Mouse (Mus musculus) liver (tissue): ENCODE measurements at regions not wholly inside any gene's neighbourhood (a gene's known extent, or its start where the extent isn't known, plus 50 kb on each side); places are given as distances from the start of the nearest gene placed in this dataset.

Source experiments
- DNase-seq: peaks from one replicate; pipeline ENCODE4 v3.0.0-alpha.2; 2020; ENCODE audit warnings: mixed read lengths

DNA sequence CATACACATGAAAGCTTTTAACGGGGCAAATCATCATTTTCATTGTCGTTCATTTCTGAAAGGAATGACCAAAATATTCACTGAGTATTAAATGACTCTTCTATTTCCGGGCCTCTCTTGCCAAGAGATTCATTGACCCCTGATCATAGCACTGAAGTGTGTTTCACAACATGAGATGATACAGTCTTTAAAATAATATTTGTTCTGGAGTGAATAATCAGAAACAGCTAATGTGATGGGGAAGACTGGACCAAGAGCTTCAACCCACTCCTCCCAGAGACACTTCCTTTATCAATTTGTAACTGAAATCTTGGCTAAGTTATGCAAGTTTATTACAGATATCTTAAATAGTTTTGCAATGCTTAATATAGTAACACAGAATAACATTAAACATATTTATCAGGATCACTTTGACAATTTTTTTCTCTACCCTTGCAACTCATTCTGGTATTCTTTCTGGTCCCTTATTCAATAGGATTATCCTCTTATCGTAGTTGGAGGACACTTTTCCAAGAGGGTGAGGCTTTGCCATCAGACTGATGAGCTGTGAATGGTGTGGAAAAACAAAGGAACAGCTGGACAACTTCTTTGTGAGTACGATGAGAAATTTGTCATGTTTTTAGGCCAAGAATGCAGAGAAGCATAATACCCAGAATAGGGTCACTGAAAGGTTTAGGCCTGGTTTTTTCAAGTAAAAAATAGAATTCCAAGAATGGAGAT, 149.6 kb upstream of the Sema3d start:
- DNase-seq, result no peak

DNA sequence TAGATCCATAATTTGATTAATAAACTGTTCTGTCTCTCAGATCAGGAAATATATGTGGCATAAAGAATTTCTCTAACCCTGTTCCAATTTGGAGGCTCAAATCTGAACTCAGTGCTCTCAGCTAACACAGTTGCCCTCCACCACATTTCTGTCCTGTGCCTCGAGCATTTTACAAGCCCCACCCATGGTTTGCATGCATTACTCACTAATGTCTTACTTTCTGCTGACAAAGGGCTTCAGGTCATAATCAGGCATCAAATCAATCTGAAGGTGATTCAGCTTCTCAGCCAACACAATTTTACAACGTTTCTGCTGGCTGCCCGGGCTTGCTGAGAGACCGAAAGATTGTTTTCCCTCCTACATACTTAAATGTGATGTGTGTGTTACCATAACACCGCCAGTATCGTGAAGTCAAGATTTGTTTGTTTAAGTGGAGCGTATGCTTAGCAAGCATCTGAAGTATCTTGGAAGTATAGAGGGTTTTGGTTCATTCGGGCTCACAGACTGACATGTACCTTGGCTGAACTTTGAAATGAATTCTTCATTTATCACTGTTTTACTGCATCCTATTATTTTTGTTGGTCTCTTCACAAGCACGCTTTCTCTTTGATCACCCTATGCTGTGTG, 139.9 kb upstream of the Sema3d start:
- DNase-seq, result no peak

DNA sequence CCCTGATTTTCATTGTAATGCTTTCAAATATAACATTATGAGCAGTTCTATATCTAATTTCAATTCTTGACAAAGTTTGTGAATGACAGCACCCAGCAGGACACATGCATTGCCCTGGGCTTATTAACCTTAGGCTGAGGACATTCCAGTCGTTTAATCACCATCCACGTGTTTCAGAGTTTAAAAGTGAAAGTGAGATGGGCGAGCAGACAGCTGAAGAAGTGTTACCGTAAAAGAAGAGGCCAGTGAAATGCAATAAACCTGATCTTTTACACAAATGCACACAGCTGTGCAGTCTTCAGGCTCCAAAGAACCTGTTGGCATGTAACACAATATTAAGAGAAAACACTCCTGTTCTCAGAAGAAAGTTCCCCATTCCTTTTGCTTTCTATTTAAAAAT, 89.5 kb upstream of the Sema3d start:
- no peak for DNase-seq

DNA sequence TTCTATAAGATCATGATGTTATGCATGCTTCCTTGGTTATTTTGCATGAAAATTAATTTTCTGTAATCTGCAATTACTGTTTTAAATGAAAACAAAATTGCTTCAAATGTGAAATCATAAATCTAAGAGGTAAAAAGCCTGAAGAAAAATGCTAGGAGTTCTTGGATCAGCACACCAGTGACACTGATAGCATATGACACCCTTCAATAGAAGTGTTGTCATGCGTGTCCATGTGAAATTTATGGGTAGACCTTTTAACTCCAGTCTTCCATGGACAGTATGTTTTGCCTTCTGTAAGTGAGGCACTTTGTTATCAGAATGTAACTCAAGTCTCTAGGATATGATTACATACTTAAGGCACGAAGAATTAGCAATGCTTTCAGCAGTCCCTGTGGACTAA, 85.9 kb upstream of the Sema3d start:
- DNase-seq, result no peak

DNA sequence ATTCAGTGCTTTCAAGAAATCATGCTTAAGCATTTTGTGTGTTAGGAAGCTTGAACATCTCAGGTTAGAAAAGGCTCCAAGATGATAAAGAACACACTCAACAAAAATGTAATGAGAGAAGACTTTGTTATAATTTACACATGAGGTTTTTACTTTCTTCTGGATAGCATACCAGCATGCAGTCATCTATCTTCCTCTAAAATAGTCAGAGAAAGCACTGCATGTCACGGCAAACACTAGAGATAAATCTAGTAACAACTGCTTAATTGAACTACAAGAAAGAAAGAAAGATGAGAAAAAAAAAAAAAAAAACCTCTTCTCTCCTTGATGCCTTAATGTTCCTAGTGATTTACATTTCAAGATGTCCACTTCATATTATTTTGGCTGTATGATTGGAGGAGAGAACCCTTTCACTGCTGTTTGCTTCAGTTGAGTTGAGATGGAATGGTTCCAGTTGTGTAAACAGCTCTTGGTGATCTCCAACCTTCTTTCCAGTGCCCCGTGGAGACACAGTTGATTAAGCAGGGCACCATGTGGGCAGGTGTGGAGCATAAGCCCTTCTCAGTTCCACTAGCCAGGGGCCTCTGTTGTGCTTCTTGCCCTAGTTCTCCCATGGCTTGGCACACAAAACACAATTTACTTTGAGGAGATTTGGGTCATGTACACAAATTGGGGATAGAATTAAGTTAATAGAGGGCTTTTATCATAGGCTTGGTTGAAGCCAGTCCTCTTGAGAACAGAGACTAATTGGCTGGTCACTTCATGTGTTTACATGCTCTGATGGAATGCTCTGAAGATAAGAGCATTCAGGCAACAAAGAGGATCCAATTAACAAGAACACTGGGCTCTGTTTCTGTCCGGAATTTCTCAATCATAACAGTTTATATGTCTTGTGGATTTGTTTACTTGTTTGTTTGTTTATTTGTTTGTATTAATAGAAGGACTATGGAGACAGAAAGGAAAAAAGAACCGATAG, 81.1 kb upstream of the Sema3d start:
- DNase-seq, result no peak

DNA sequence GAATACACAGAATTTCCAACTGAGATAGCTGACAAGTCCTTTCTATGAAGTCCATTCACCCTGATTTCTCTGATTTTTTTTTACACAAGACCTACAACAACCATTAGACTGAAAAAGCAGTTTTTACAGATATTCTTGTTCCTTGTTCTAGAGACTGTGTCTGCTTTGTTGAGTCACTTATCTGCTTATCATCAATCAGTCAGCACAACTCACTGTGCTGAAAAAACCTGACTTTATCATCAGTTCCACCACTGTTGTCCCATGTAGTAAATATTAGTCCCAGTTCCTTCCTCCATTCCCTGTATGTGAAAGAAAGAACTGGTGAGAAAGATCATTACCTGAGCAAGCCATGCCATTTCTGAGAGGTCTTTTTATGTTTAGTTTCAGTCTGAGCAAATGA, 73.8 kb upstream of the Sema3d start:
- no peak for DNase-seq

DNA sequence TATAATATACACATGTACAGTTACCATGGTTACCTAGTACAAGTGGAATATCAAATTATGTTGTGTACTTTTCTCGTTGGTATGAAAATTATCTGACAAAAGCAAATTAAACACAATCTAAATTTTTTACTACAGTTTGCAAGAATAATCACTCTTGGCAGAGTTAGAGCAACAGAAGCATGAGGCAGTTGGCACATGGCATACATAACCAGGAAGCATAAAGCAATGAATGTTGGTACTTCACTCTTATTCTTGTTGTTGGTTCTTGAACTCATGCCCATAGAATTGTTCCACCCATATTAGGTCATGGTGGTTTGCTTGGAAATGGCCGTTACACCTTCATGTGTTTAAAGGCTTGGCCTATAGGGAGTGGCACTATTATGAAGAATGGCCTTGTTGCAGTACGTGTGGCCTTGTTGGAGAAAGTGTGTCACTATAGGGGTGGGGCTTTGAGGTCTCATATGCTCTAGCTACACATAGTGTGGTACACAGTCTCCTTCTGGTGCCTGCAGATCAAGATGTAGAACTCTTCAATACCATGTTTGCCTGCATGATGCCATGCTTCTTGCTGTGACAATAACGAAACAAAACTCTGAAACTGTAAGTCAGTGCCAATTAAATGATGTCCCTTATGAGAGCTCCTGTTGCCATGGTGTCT, 50.4 kb upstream of the Sema3d start:
- DNase-seq, result no peak
